Mouse (Mus musculus): ENCODE measurements around the gene Grm7. TPM values are rescaled to one million over a fixed set of nuclear protein-coding genes. Genes with fewer than 3 reads are reported as not detected.

Gene Grm7
- polyA plus RNA-seq, 1 experiment from 2014 or later = 11.4 TPM

DNA sequence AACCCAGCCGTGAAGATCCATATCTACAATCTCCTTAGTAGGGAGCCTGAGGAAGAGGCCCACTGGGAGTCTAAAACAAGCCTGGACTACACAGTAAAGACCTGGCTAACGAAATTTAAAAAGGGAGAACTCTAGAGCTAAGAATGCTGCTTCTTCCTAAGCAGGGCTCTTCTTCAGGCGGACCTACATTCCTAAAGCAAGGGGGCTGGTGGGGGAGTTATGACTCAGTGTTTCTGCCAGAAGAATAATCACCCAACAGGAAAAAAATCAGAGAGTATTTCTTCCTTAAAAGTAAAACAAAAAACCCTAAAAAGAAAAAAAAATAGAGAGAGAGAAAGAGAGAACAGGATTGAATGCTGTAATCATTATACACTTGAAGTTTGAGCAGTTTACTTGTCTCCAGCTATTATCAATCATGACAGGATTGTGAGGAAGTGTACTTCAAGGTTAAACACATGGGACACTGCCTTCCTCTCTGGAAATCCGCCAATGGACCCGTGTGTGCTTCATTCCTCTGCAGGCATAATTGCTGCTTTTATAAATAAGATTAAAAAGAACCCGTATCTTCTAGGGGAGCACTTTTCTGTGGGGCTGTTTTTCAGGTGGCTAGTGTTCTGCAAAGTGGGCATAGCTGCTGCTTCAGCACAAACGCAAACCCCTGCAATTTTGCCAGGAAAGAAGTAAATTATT is 98.7 kb downstream of the Grm7 start:
- Histone ChIP-seq H3K36me3 (no peaks in the 10 kb centered on the region), H3K4me1 (no peaks in the 10 kb centered on the region), H3K9me3 (no peaks in the 10 kb centered on the region), H3K9ac (replicated peaks) (no peak overlapping the region), H3K4me3 (no peak overlapping the region), H3K27me3 (no peaks in the 10 kb centered on the region), H3K4me2 (replicated peaks) (no peak overlapping the region), H3K27ac (replicated peaks) (no peak overlapping the region)
- ATAC-seq (replicated peaks) = no peak
- WGBS = 51% methylated on average over 7 of the region's 7 CpGs

DNA sequence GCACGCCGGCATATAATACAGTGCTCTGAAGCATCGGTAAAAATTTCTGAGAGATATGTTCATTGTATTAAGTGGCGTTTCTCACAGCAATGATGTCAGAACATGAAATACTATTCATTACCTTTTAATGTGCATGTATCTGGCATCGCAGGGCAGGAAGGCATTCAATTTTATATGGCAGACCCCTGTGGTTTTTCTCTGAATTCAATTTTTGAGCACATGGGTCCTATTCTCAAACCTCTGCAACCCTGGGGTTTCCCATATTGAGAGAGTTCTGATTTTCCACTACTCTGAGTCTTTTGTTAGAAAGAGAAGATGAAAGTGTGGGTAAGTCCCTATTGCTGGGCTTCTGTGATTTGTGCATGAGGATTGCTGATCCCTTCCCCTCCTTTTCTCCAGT is 110.5 kb downstream of the Grm7 start:
- Histone ChIP-seq H3K4me2 (replicated peaks) (no peak overlapping the region), H3K4me1 (no peaks in the 10 kb centered on the region), H3K27ac (replicated peaks) (no peak overlapping the region), H3K9me3 (no peaks in the 10 kb centered on the region), H3K9ac (replicated peaks) (no peak overlapping the region), H3K4me3 (no peak overlapping the region), H3K27me3 (no peaks in the 10 kb centered on the region), H3K36me3 (no peaks in the 10 kb centered on the region)
- WGBS = 76% methylated on average over 5 of the region's 5 CpGs
- ATAC-seq (replicated peaks) = no peak

DNA sequence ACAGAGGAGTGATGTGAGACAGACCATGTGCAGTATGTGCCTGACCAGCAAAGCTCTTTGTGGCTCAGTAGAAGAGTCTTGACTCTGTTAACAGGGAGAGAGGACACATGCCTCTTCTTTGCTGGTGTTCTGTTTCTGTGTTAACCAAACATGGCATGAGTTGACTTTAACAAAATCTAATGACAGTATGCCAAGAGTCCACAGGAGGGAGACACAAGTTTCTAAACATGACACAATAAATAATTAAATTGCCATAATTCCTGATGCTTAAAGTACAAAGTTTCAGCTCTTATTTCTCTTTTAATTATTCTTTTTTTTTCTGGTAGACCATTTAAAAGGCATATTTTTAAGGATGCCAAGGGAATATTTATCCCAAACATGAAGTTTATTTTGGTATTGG is 124.2 kb downstream of the Grm7 start:
- Histone ChIP-seq H3K9me3 (no peaks in the 10 kb centered on the region), H3K4me1 (0 out of 2 replicates have a peak, but pooled peaks cover 5% of the 10 kb centered on the region), H3K36me3 (no peaks in the 10 kb centered on the region), H3K27ac (replicated peaks) (no peak overlapping the region), H3K9ac (replicated peaks) (no peak overlapping the region), H3K4me3 (no peak overlapping the region), H3K27me3 (no peaks in the 10 kb centered on the region), H3K4me2 (replicated peaks) (no peak overlapping the region)
- ATAC-seq (replicated peaks) = no peak

DNA sequence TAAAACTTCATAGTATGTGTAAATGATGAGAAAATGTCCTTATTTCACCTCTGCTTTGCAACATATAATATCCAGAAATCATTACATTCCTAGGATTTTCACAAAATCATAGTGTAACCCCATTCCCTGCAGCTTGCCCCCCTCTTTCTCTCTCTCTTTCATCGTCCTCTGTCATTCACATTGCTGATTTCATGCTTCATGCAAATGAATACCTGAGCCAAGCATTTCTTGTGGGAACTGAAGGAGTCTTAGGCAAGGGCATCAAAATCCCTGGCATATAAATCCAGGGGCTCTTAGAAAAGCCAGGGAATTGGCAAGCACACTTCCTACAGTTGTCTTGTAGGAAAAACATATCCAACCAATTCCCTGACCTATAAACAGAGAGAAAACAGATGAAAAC is 127.3 kb downstream of the Grm7 start:
- no peak for ATAC-seq (replicated peaks)
- H3K4me2 ChIP-seq (replicated peaks) = no peak overlapping the region
- 0 out of 2 replicates have a peak, but pooled peaks cover 3% of the 10 kb centered on the region for H3K4me1 ChIP-seq
- no peaks in the 10 kb centered on the region for H3K36me3 ChIP-seq
- no peak overlapping the region for H3K4me3 ChIP-seq
- no peak overlapping the region for H3K9ac ChIP-seq (replicated peaks)
- H3K9me3 ChIP-seq = no peaks in the 10 kb centered on the region
- H3K27me3 ChIP-seq = no peaks in the 10 kb centered on the region
- WGBS = 19% methylated on average over 1 of the region's 1 CpGs
- no peak overlapping the region for H3K27ac ChIP-seq (replicated peaks)

DNA sequence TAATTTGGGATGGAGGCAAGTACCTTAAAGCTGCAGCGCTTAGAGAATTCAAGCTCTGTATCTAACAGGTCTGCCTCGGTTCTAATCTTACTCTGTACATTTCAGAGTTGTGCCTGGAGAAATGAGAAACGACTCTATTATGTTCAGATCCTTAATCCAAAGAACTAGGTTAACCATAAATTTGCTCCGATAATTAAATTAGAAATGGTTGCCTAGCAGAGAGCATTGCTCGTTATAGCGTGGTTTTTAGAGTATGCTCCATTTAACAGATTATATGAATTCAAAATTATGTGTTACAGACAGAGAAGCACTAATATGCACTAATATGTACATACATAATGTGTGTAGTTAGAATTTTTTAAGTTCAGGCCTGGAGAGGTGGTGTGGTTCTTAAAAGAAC is 130.7 kb downstream of the Grm7 start:
- no peak overlapping the region for H3K9ac ChIP-seq (replicated peaks)
- no peak overlapping the region for H3K4me2 ChIP-seq (replicated peaks)
- 49% methylated on average over 6 of the region's 6 CpGs for WGBS
- H3K4me1 ChIP-seq = no peaks in the 10 kb centered on the region
- H3K27me3 ChIP-seq = no peaks in the 10 kb centered on the region
- no peaks in the 10 kb centered on the region for H3K9me3 ChIP-seq
- ATAC-seq (replicated peaks) = no peak
- H3K36me3 ChIP-seq = no peaks in the 10 kb centered on the region
- H3K4me3 ChIP-seq = no peak overlapping the region
- no peak overlapping the region for H3K27ac ChIP-seq (replicated peaks)

DNA sequence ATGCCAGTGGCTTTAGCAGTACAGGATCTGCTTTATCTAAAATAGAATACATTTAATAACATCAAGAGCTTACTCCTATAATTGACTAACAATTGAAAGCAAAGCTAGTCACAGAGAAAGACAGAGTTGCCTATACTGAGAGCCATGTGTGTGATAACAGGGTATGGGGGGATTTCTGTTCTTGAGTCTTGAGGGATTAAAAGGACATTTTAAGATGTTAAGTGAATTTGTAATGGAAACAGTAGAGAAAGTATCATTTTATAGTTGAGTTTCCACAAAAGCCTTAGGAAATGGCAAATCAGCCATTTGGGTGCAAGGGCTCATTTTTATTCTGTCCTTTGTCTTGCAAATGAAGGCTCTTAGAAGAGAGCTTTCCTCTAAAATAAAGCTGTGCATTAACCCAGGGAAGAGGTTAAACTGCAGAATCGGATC is 140.1 kb downstream of the Grm7 start:
- no peaks in the 10 kb centered on the region for H3K27me3 ChIP-seq
- H3K27ac ChIP-seq (replicated peaks) = peak overlapping the region; percentile 24; the same call in 1 of the 2 replicates
- H3K9ac ChIP-seq (replicated peaks) = no peak overlapping the region
- no peak overlapping the region for H3K4me2 ChIP-seq (replicated peaks)
- peaks cover 4% of the 10 kb centered on the region; the same call in 1 of the 2 replicates for H3K4me1 ChIP-seq
- WGBS = 5% methylated on average over 1 of the region's 1 CpGs
- ATAC-seq (replicated peaks) = 0 out of 2 replicates have a peak, but pooled peaks have one; percentile 35
- no peak overlapping the region for H3K4me3 ChIP-seq
- H3K36me3 ChIP-seq = no peaks in the 10 kb centered on the region
- H3K9me3 ChIP-seq = no peaks in the 10 kb centered on the region

DNA sequence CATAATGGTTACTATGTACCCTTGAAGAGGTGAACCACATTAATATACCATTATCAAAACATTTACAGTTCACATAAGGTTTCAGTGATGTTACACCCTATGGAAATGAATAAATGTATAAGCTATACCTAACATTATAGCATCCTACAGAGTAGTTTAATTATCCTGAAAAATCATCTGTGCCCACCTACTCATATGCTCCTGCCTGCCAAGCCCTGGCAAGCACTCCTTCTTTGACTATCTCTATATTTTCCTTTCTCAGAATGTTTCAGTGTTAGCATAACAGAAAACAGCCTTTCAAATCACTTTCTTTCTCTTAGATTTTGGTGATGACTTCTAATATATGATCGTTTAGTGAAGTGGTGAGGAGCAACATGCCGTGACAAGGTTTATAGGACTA is 147.3 kb downstream of the Grm7 start:
- Histone ChIP-seq H3K4me2 (replicated peaks) (no peak overlapping the region), H3K4me3 (no peak overlapping the region), H3K36me3 (no peaks in the 10 kb centered on the region), H3K4me1 (no peaks in the 10 kb centered on the region), H3K9me3 (no peaks in the 10 kb centered on the region), H3K27me3 (no peaks in the 10 kb centered on the region), H3K9ac (replicated peaks) (no peak overlapping the region), H3K27ac (replicated peaks) (no peak overlapping the region)
- ATAC-seq (replicated peaks) = no peak
- 93% methylated on average over 2 of the region's 2 CpGs for WGBS

DNA sequence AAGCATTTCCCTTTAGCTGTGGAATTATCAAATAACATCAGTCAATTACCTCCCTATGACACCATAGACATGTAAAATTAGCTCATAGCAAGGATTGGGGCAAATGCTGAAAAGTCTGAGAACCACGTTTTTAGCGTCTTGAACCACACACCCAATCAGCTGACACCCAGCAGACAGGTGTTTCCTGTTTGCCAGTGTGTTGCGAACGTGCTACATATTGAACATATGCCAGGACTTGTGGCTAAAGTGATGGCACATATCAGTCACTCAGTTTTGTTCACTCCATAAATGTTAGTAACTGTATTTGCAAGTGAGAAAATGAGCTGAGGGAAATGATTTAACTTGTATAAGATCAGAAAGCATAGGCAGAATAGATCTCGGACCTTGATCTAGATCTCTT is 162.1 kb downstream of the Grm7 start:
- Histone ChIP-seq H3K4me3 (no peak overlapping the region), H3K4me2 (replicated peaks) (no peak overlapping the region), H3K9ac (replicated peaks) (no peak overlapping the region), H3K4me1 (no peaks in the 10 kb centered on the region), H3K27ac (replicated peaks) (no peak overlapping the region), H3K27me3 (no peaks in the 10 kb centered on the region), H3K36me3 (no peaks in the 10 kb centered on the region), H3K9me3 (no peaks in the 10 kb centered on the region)
- ATAC-seq (replicated peaks) = no peak
- WGBS = 80% methylated on average over 5 of the region's 5 CpGs

DNA sequence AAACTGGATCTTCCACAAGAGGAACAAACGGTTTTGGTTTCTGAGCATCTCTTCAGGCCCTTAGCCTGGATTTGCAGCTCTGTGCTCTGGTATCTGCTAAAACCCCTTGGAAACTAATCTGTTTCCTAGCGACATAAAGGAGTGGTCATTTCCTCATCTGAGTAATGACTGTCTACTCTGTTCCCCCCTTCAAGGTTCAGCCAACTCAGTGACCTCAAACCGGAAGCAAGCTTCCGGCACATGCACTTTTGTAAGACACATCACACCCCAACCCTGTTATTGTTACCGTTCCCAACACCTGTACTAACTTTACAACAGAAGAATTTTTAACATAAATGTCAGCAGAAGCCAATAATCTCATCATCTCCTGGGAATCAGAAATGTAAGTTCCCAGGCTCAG is 166.8 kb downstream of the Grm7 start:
- 84% methylated on average over 5 of the region's 5 CpGs for WGBS
- Histone ChIP-seq H3K4me3 (no peak overlapping the region), H3K4me2 (replicated peaks) (no peak overlapping the region), H3K4me1 (no peaks in the 10 kb centered on the region), H3K27ac (replicated peaks) (no peak overlapping the region), H3K36me3 (no peaks in the 10 kb centered on the region), H3K27me3 (no peaks in the 10 kb centered on the region), H3K9ac (replicated peaks) (no peak overlapping the region), H3K9me3 (no peaks in the 10 kb centered on the region)
- ATAC-seq (replicated peaks) = no peak

DNA sequence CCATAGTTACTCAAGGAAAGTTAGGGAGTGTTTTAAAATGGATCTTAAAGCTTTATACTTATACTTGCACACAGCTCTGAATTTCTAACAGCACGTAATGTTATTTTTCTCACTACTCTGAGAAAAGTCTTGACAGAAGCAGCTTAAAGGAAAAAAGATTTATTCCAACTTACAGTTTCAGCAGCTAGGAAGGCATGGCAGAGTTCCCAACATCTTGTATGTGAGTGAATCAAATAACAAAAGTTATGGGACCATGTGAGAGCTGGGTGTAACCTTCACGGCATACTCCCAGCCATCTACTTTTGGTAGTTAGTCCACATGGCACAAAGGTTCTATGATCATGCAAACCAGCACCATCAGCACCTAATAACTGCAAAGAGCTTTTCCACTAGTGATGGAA is 172.9 kb downstream of the Grm7 start:
- Histone ChIP-seq H3K36me3 (no peaks in the 10 kb centered on the region), H3K27ac (replicated peaks) (no peak overlapping the region), H3K27me3 (no peaks in the 10 kb centered on the region), H3K4me1 (no peaks in the 10 kb centered on the region), H3K4me3 (no peak overlapping the region), H3K4me2 (replicated peaks) (no peak overlapping the region), H3K9me3 (no peaks in the 10 kb centered on the region), H3K9ac (replicated peaks) (no peak overlapping the region)
- ATAC-seq (replicated peaks) = no peak
- 82% methylated on average over 2 of the region's 2 CpGs for WGBS

DNA sequence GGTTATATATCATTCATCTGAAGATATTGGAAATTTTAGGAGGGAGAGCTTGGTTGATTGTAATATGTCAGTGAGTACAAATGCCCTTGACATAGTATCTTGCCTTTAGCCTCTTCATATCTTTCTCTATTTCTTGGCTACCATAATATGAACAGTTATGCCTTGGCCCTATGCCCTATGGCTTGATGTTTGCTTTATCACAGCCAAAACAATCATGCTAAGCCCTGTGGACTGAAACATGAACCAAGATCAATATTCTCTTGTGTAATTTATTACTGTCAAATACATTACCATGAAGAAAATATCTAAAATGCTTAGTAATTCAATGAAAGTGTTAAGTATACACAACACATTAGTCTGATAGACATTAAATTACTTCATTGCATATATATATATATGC is 222.9 kb downstream of the Grm7 start:
- no peak overlapping the region for H3K4me3 ChIP-seq
- H3K9ac ChIP-seq (replicated peaks) = no peak overlapping the region
- H3K9me3 ChIP-seq = no peaks in the 10 kb centered on the region
- ATAC-seq (replicated peaks) = no peak
- no peaks in the 10 kb centered on the region for H3K36me3 ChIP-seq
- no peak overlapping the region for H3K4me2 ChIP-seq (replicated peaks)
- H3K27me3 ChIP-seq = no peaks in the 10 kb centered on the region
- no peaks in the 10 kb centered on the region for H3K4me1 ChIP-seq
- H3K27ac ChIP-seq (replicated peaks) = no peak overlapping the region

DNA sequence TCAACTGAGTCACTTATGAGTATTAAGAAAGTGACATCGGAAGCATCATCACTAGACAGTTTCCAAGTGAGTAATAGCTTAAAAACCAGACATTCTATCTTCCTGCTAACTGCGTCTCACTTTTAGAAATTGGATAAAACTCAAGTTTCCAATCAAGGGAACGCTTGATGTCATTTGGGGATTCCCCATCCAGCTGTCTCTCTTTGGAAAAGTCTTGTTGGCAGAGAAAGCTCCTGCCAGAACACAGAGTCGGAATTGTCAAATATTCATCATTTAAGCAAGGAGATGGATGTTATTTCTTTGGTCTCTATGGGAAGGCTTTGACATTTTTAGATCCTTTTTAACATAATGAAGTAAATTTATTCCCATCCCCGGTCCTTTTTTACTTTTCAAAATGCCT is 336.6 kb downstream of the Grm7 start:
- Histone ChIP-seq H3K27ac (replicated peaks) (no peak overlapping the region), H3K27me3 (no peaks in the 10 kb centered on the region), H3K9me3 (no peaks in the 10 kb centered on the region), H3K4me3 (no peak overlapping the region), H3K4me2 (replicated peaks) (no peak overlapping the region), H3K4me1 (no peaks in the 10 kb centered on the region), H3K9ac (replicated peaks) (no peak overlapping the region), H3K36me3 (no peaks in the 10 kb centered on the region)
- 76% methylated on average over 5 of the region's 5 CpGs for WGBS
- ATAC-seq (replicated peaks) = no peak

DNA sequence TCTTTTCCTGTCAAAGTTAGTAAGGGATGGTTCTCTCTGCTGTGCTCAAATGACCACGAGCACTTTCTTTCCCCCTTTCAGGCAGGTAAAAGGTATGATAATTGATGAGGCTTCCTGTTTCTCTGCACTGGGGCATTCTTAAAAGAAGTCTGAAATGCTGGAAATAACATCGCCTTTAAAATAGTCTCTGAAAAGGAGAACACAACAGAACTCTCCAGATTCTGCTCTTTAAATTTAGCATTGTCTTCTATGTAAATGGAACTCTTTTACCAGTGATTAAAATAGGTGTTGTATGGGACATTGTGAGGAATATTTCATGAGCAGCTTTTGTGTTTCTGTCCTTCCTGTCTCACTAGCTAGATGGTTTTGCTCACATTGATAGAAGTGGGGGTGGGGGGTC is 393.7 kb downstream of the Grm7 start:
- no peaks in the 10 kb centered on the region for H3K9me3 ChIP-seq
- 64% methylated on average over 2 of the region's 2 CpGs for WGBS
- ATAC-seq (replicated peaks) = no peak
- no peaks in the 10 kb centered on the region for H3K36me3 ChIP-seq
- no peaks in the 10 kb centered on the region for H3K4me1 ChIP-seq
- H3K9ac ChIP-seq (replicated peaks) = no peak overlapping the region
- H3K27me3 ChIP-seq = no peaks in the 10 kb centered on the region
- no peak overlapping the region for H3K4me2 ChIP-seq (replicated peaks)
- no peak overlapping the region for H3K4me3 ChIP-seq
- no peak overlapping the region for H3K27ac ChIP-seq (replicated peaks)

Data from forebrain, embryonic 15.5 days (tissue).